Mouse (Mus musculus): ENCODE data around the gene Mrps24.

The Mrps24 gene

GRCm38 (mm10) chr11:5715630-5716105 is at the start of gene Mrps24:
TSS of gene Mrps24 (minus strand) at chr11:5715680.
- DNase-seq = no peak

GRCm38 (mm10) chr11:5762633-5762982 is 47.1 kb upstream of the Mrps24 start:
- DNase-seq = no peak

DNA sequence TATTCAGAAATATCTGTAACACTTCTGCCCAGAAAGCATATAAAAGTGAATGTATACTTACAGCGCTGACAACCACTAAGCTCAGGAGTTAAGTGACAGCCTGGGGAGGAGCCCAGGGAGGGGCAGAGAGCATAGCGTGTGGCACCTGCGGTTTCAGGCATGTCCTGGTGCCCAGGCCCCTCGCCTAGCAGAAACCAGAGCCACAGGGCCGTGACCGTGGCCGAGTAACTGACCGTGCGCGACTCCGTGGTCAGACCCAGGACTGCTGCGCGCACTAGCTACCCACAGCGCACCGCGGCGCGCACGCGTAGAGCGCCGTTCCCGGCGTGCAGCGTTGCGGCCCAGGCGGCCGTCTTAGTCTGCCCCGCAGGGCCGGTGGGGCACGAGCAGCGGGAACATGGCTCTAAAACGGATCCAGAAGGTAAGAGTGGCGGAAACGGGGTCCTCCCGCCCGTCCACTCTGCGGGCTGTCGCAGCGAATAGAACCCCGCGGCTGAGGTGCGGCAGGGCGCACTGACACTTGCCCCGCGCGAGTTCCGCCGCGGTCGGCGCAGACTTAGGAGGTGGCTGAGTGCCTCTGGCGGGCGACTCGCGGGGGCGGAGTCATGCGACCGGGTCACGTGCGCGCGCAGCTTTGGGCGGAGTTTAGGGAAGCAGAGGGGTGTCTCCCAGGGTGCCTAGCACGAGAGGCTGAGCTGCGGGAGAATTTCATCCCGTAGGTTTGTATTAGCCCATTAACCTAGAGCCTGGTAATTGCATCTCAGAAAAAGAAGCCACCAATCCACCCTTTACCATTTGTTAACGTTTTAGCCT is 46.5 kb upstream of the Mrps24 start, which contains the start of gene Urgcp:
Urgcp (minus strand) TSS at position 557 of the 813 bp plus-strand sequence.
- DNase-seq = peak; percentile 94 to 95

DNA sequence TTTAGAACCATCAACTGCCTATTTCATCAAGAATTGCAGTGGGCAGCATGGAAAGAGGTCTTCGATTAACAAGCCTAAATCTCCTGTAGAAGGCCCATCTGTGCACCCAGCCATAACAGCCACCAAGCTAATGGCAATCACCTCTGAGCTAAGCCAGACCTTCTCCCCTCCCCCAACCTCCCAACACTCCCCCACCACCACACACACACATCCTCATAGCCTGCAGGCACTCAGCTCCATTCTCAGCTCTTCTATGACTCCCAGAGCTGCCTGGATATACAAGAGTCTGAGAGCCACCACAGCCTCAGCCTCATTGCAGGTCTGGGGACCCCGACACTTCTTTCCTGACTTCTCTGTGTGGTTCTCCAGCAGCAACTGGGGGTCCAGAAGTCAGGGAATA is 38.3 kb upstream of the Mrps24 start:
- no peak for DNase-seq

DNA sequence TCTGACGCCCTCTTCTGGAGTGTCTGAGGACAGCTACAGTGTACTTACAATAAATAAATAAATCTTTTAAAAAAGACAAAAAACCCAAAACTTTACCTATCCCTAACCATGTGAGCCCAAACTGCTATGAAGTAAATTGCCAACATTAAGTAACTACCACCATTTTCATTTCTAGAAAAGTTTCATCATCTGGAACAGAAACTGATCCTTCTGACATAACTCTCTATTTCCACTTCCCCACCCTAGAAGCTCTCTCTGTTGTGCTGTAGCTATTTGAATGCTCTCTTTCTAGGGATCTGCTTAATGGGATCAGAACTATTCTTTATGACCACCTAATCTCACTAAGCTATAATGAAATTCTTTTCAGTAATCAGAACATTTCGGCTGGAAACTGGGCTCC is 29.5 kb upstream of the Mrps24 start:
- no peak for DNase-seq

DNA sequence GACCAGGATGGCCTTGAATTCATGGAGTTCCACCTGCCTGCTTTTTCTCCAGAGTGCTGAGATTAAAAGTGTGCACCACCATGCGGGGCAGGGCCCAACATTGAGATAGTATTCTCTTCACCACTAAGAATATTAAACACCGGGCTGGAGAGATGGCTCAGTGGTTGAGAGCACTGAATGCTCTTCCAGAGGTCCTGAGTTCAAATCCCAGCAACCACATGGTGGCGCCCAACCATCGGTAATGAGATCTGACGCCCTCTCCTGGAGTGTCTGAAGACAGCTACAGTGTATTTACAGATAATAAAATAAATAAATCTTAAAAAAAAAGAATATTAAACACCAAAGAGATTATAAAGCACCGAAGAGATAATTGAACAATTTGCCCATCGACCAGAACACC is 26.6 kb upstream of the Mrps24 start:
- DNase-seq = peak in 1 of 2 experiments; percentile 29

DNA sequence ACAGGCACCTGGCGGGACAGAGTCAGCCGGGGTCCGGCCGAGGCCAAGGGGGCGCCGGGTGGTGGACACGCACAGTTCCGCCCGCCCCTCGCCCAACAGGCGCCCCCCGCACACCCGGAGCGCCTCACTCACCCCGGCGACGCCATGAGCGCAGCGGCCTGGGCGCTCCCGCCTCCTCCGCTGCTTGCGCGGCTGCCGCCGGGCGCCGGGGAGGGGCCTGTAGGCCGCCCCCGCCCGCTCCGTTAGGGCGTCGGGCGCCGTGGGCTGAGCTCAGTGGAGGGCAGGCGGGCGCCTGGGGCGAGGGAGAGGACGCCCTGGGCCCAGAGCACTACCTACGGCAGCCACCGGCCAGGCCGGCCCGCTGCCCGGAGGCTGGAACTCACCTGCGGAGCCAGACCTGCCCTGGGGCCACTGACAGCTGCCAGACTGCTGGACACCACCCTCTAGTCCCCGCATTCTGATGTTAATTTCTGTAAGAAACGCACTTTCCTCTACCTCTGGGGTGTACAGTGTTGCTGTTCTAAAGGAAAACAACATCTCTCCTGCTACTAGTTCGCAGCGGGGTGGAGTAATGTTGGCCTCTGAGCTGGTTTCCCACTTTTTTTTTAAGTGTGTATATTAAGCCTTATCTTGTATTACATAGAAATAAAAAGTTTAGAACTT is 25.6 kb upstream of the Mrps24 start:
- DNase-seq = peak; percentile 81 to 84

GRCm38 (mm10) chr11:5740599-5740964 is 25.1 kb upstream of the Mrps24 start:
- no peak for DNase-seq

- no peak for DNase-seq
Observed at GRCm38 (mm10) chr11:5739846-5740245, 24.4 kb upstream of the Mrps24 start.

GRCm38 (mm10) chr11:5738888-5739632 is 23.6 kb upstream of the Mrps24 start:
- no peak for DNase-seq

GRCm38 (mm10) chr11:5737137-5737536 is 21.7 kb upstream of the Mrps24 start:
- DNase-seq = no peak

DNA sequence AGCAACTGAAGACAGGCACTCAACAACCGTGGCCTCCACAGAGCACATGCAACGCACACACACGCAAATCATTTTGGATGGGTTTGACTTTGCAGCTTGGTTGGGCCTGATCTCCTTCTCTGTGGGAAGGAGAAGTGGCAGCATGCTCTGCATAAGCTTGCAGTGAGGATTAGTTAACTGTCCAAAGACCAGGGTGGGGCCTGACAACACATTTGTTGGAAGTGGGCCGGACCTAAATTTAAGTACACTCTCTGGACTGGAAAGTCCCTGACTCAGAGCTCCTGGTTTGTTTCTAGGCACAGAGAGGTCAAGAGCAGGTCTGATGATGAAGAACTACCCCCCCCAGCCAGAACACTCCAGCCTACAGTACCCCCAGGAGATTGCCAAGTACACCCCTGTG is 18.8 kb upstream of the Mrps24 start:
- no peak for DNase-seq

GRCm38 (mm10) chr11:5732401-5732800 is 16.9 kb upstream of the Mrps24 start:
- DNase-seq = no peak

- no peak for DNase-seq
Observed at GRCm38 (mm10) chr11:5729582-5729981, 14.1 kb upstream of the Mrps24 start.

DNA sequence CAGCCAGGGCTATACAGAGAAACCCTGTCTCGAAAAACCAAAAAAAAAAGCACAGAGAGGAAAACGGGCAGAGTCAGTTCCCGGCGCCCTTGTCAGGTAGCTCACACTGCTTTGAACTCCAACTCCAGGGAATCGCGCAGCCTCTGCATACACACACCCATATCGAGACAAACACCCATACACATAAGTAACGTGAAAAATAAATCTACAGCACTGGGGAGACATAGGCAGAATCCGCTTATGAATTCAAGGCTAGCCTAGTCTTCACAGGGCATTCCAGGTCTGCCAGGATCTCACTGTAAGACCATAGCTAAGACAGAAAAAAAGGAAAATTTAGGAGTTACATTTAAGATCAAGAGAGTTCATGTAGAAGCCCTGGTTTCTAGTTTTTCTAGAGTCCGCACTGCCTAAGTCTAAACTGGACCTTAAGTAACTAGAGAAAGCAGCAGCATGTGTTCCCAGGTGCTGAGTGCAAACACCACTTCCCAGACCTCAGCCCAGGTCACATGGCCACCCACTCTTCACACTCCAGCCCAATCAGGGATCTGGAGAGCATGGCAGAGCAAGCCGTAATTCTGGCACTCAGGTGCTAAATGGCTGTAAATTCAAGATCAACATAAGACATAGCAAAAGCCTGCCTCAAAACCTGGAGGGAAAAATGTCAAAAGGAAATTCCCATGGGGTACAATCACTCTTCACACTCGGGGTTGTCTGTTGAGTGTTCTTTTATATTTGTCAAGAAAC is 3.3 kb upstream of the Mrps24 start:
- DNase-seq = peak; percentile 24 to 33

DNA sequence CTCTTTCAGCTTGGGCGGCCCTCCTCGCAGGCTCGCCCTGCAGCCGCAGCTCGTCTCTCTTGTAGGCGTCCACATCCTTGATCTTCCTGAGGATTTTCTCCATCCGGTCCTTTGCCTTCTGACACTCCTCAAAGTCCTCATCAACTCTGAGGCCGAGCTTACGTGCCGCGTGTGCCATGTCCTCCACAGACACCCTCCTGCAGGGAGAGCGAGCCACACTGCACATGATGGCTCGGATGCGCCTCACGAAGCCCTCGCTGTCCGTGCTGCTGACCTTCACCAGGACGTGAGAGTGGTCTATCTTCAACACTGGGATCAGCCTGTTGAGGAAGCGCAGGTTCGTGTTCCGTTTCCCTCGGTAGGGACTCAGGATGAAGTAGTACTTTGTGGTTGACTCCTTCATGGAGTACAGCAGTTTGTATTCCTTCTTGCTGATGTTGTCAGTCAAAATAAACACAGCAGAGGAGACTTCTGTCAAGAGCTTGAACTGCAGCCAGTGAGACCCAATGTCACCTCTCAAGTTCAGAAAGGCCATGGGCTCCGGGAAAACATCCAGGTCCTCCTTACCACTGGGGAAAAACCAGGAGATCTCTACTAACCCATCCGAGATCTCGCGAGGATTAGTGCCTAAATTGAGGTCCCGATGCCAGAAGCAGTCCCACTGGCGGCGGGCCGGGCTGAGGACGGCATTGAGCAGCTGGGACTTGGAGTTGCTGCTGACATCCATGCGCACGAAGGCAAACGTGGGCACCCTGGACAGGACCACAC is 1.6 kb upstream of the Mrps24 start:
- peak; percentile 27 to 43 for DNase-seq

DNA sequence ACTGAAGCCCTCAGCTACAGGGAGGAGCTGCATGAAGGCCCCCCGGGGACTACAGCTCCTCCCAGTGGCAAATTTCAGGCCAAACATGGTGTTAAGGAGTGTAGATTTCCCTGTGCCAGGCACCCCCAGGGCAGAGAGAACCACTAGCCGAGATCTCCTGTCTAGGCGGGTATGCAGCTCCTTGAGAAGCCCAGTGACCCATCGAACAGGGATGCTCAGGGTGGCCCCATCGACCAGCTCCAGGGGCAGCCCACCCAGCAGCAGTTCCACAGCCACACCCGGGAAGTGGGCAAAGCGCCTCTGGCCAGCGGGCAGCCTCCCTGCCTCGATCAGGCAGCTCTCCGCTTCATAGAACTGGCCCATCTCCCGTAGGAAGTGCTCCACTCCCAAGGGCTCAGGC is 766 bp upstream of the Mrps24 start:
- DNase-seq = no peak

GRCm38 (mm10) chr11:5715179-5715578 is 301 bp downstream of the Mrps24 start:
- DNase-seq = no peak

GRCm38 (mm10) chr11:5707530-5708353 is 7.7 kb downstream of the Mrps24 start:
- DNase-seq = peak; percentile 89 to 92

GRCm38 (mm10) chr11:5706874-5707529 is 8.5 kb downstream of the Mrps24 start:
- DNase-seq = peak; percentile 29 to 40

All from lung, adult 18-20 months (tissue).